Mouse (Mus musculus) testis, adult 2 months (tissue): ENCODE results near the gene Tjap1.

Source experiments
- CTCF ChIP-seq: fragments of 200-500 bp; IDR thresholded peaks from 2 replicates; pipeline ENCODE4 v1.5.1; 2012; ENCODE audit warnings: low read depth, mild to moderate bottlenecking, inconsistent platforms, low read length, moderate library complexity; ENCODE audit not compliant: control insufficient read depth, insufficient read depth, insufficient replicate concordance
- POLR2A ChIP-seq: fragments of 200-500 bp; IDR thresholded peaks from 2 replicates; pipeline ENCODE4 v1.6.1; 2012; ENCODE audit warnings: low read depth, mild to moderate bottlenecking, inconsistent platforms, low read length, moderate library complexity; ENCODE audit not compliant: control insufficient read depth

DNA sequence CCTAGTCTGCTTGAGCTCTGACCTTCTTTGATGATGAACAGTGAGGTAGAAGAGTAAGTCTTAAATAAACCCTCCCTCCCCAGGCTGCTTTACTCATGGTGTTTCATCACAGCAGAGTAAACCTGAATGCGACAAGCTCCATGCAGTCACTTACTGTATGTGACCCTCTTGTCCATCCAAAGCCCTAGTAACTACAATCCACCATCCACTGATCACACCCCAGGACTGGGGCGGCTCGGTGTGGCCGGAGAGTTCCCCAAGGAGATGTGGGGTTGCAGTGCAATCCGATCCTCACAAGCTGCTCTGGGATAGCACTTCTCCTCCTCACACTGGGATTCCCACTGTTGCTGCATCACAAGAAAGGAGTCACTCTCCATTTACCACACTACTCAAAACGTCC lies 8.4 kb downstream of the Tjap1 start:
- TF ChIP-seq CTCF: no peak
- TF ChIP-seq POLR2A: no peak
